Mouse (Mus musculus) T-cell, adult 2 months (primary cell): ENCODE data around the gene Ms4a2.

Source experiments
- DNase-seq: peaks from one replicate; pipeline ENCODE4 v3.0.0; 2022; ENCODE audit warnings: low spot score

Ms4a2 gene

DNA sequence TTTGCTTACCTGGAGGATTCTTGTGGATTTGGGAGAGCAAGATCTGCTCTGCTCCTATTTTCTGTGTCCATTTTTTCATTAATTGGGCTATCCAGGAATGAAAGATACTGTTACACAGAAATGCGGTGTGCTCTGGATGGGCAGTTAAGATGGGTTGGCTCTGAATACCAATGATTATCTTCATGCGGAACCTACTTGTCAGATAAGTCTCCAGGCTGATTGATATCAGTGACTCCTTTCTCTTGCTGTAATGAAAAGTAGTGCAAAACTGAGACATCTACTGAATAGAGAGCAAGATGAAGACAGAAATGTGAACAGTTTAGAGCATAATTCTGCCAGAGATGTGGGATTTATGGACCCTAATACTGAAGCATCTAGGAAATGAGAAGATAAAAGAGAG, at the start of gene Ms4a2:
Gene Ms4a2 (minus strand): TSS at position 169 of the 400 bp plus-strand sequence.
- DNase-seq = no peak

DNA sequence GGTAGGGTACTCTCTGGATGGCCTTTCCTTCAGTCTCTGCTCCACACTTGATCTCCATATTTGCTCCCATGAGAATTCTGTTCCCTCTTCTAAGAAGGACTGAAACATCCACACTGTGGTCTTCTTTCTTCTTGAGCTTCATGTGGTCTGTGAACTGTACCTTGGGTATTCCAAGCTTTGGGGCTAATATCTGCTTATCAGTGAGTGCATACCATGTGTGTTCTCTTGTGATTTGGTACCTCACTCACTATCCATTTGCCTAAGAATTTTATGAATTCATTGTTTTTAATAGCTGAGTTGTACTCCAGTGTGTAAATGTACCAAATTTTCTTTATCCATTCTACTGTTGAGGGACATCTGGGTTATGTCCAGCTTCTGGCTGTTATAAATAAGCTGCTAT, 38.0 kb upstream of the Ms4a2 start:
- DNase-seq = no peak

- no peak for DNase-seq
These were observed 36.9 kb upstream of the Ms4a2 start, which contains the start of gene Oosp2 for GRCm38 (mm10) chr19:11660459-11660858. Gene Oosp2, minus strand, starts transcription at chr19:11660559.

GRCm38 (mm10) chr19:11659142-11659541, 35.6 kb upstream of the Ms4a2 start:
- no peak for DNase-seq

GRCm38 (mm10) chr19:11649564-11649963, 26.0 kb upstream of the Ms4a2 start:
- DNase-seq = no peak

DNA sequence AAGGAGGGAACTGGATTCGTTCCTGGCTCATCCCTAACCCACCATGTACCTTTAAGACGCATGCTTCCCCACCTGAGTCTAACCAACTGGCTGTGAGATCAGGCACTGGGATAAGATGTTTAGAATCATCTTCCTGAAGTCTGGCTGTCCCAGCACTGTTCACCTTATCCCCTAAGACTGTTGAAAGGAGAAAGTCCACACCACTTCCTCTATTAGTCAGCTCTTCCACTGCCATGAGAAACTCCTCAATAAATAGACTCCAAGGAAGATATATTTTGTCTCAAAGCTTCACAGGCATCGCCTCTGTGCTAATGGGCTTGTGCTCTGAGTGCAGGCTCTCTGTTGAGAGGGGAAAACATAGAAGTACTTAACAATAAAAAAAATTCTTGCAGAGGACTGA, 22.6 kb upstream of the Ms4a2 start:
- DNase-seq = no peak

- DNase-seq = no peak
These were observed 17.2 kb upstream of the Ms4a2 start, which contains the start of gene Ms4a3 for GRCm38 (mm10) chr19:11640732-11641131. Gene Ms4a3, minus strand, starts transcription at chr19:11640851.

- no peak for DNase-seq
These were observed 15.5 kb upstream of the Ms4a2 start for GRCm38 (mm10) chr19:11639038-11639437.

- DNase-seq = no peak
These were observed 12.1 kb upstream of the Ms4a2 start for GRCm38 (mm10) chr19:11635572-11635971.

DNA sequence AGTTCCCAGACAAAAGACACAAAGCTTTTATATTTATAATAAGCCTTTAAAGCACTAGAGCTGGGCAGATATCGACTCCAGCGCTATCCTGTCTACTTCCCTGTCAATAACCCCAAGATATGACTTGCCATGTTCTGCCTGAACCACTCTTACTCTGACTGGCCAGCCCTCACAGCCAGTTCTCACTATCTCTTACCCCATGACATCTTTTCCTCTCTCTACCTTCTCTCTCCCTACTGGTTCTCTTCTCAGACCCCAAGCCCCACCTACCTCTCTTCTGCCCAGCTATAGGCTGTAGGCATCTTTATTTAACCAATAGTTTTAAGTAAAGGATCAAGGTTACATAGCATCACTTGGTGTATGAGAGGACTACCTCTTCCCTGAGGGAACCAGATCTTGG, 10.8 kb upstream of the Ms4a2 start:
- DNase-seq = no peak

DNA sequence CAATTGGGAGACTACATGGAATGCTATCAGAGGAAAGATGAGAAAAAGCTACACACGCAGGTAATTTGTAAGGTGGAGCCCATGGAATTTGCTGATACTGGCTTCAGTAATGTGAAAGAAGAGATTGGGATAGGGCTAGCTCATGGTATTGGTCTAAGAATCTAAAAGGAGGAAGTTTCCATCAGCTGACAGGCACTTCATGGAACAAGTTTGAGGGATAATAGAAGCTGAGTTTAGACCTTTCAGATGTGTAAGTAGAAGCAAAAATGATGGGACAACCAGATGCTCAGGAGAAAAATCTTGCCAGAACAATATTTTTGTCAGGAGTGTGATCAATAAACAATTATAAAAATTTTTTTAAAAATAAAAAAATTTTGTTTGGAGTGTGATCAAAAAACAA, 10.2 kb upstream of the Ms4a2 start:
- no peak for DNase-seq

GRCm38 (mm10) chr19:11625231-11625630, 1.7 kb upstream of the Ms4a2 start:
- DNase-seq = no peak

DNA sequence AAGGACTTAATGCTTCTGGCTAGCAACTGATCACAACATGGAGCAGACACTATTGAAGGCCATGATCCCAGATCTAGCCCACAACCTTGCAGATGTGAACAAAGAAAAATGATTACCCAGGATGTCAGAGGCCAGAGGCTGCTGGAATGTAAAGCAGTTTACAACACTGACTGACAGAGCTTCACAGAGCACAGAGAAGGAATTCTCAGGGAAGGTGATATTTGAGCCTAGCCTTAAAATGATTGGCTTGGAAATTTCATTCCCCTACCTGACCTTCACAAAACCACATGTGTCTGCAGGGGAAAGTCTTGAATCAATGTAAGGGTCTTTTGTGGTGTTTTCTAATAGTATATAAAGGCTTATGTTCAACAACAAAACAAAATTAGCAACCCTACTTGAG, 1.3 kb upstream of the Ms4a2 start:
- no peak for DNase-seq

DNA sequence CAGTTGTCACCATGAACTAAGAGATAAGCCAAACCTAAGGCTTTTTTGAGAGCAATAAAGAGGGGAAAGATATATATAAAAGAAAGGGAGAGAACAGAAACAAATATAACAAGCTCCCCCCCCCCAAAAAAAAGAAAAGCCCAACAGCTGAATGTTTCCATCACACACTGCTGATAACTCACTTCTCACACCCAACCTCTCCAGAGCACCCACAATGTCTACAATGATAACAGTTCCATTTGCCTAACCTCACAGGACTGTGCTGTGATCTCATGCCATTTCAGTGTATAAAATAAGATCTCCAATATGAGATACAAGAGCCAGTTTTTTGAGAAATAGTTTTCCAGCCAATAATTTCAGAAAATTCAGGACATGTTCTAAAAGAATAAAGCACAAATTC, 5.5 kb downstream of the Ms4a2 start:
- DNase-seq = no peak

DNA sequence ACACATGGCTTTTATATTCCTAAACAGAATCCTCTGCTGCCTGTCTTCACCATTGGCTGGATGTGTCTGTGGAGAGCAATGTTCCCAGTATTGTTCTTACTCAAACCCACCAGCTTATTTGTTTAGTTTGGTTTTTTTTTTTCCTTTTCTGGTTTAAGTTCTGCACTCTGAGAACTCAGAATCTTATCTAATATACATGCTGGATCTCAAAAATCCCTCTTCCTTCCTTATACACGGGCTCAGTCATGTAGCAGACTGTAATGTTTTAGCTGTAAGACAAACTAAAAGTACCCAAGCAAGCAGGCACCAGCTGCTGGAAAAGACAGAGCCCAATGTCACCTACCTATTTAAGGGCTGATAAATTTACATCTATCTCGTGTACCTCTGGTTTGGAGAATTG, 8.7 kb downstream of the Ms4a2 start:
- DNase-seq = no peak

DNA sequence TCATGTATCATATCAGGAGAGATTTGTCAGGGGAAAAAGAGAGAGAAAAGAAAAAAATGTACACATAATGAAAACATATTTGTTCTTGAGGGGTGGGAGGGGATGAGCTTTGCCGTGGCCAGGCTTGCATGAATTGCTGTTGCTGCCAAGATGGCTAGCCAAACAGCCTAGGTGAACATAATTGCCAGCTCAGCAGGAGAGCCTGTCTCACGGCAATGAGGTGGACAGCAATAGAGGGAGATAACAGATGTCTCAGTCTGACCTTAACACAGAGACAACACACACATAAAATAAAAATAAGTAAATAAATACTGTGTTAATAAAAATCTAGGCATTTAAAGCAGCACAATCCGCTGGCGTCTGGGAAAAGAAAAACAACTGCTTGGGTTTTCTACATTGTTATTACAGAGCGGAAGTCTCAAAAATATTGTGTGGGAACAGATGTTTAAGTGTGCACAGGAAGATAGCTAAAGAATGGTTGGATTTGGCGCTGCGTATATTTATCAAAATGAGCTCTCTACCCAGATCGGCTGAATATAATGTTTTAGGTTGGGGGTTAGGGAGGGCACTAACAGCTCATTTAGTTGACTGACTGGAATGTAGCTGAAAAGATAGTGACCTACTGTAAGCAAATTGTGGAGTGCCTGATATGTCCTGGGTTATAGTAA, 9.6 kb downstream of the Ms4a2 start:
- DNase-seq = no peak

DNA sequence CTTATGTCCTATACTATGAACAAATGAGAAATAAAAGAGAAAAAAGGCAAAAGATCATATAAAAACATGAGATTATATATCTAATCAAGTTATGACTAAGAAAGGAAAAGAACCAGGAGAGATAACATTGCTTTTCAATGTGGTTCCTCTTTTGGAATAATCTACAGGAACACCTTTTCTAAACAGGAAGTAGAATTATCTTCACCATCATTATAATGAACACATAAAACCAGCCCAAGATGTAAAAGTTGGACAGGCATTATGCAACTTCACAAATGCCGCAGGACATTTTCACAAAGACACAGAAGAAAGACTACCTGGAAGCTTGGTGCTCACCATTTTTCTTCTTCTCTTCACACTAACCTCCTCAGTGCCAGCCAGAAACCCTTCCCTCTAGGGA, 10.4 kb downstream of the Ms4a2 start:
- no peak for DNase-seq

DNA sequence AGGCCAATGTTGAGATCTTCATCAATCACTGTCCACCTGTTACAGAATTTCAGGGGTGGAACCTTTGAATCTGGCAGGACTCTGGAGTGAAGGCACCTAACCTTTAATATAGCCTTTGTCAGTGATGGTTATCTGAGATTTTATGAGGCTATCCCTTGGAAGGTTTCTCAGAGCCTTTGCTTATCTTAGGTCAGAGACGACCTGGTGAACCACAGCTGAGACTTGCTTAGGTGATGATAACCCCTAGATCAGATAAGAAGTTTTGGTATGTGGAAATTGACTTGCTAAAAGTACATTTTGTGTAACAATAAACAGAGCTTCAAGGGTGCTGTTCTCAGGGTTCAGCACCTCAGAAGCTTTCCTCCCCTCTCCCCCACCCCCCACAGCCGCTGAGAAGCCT, 11.2 kb downstream of the Ms4a2 start:
- no peak for DNase-seq

GRCm38 (mm10) chr19:11611541-11611945, 12.0 kb downstream of the Ms4a2 start:
- peak; percentile 21 for DNase-seq

GRCm38 (mm10) chr19:11608172-11608571, 15.3 kb downstream of the Ms4a2 start:
- DNase-seq = peak; percentile 44

DNA sequence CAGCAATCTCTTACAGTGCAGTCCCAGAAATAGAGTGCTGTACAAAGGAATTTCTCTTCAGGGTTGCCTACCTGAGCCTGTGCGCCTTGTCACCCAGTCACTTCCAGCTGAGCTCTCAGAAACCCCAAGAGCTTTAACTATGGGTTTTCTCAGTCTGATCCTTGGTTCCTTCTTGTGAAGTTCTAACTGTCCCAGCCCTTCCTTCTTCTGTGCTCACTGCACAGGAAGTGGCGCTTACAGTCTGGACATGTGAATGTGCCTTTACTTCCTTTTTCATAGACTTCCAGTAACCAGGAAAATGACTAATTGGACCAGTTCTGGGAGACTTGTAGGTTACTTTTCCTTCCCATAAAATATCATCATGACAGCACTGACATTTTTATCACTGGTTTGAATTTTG, 18.9 kb downstream of the Ms4a2 start, which contains the start of gene Ms4a6d:
Gene Ms4a6d (minus strand): TSS at position 247 of the 400 bp plus-strand sequence.
- no peak for DNase-seq

DNA sequence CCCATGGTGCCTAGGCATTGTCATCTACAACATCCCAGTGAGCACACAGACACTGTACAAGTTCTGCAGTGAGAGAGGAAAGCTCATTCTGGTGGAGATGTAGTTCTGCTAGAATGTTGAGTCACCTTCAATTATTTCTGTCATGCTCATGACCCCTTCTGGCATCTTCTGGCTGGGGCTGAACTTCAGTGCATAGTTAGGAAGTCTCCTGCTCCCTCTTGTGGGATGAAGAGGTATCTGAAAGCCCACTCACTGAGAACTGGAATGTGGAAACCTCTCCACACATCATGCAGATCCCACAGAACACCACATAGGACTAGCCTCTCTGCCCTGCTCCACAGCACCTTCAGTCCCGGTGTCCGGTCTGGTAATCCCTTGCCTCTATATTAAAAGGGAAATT, 21.5 kb downstream of the Ms4a2 start:
- DNase-seq = peak; percentile 83

GRCm38 (mm10) chr19:11601349-11601748, 22.2 kb downstream of the Ms4a2 start:
- no peak for DNase-seq

GRCm38 (mm10) chr19:11589891-11590449, 33.5 kb downstream of the Ms4a2 start:
- peak; percentile 11 for DNase-seq
